Mouse (Mus musculus): ENCODE measurements around the gene Tmem40. TPM values are rescaled to one million over a fixed set of nuclear protein-coding genes. Genes with fewer than 3 reads are reported as not detected.

The Tmem40 gene
- polyA plus RNA-seq, 1 experiment from 2014 or later: 1.8 TPM

GRCm38 (mm10) chr6:115698699-115699098, 63.5 kb downstream of the Tmem40 start:
- Histone ChIP-seq H3K4me1 (no peaks in the 10 kb centered on the region), H3K4me3 (replicated peaks) (no peak overlapping the region), H3K9me3 (replicated peaks) (no peaks in the 10 kb centered on the region), H3K4me2 (no peak overlapping the region), H3K9ac (replicated peaks) (no peak overlapping the region), H3K36me3 (no peaks in the 10 kb centered on the region), H3K27ac (replicated peaks) (no peak overlapping the region), H3K27me3 (replicated peaks) (no peaks in the 10 kb centered on the region)
- WGBS: 89% methylated on average over 4 of the region's 4 CpGs
- ATAC-seq (ENCODE audit: low FRiP score): no peak

- Histone ChIP-seq H3K4me2 (no peak overlapping the region), H3K4me3 (replicated peaks) (no peak overlapping the region), H3K27me3 (replicated peaks) (no peaks in the 10 kb centered on the region), H3K36me3 (no peaks in the 10 kb centered on the region), H3K27ac (replicated peaks) (no peak overlapping the region), H3K9ac (replicated peaks) (no peak overlapping the region), H3K9me3 (replicated peaks) (no peaks in the 10 kb centered on the region), H3K4me1 (no peaks in the 10 kb centered on the region)
- ATAC-seq (ENCODE audit: low FRiP score): no peak
- 36% methylated on average over 17 of the region's 17 CpGs for WGBS
These were observed 64.3 kb downstream of the Tmem40 start for GRCm38 (mm10) chr6:115697739-115698558.

GRCm38 (mm10) chr6:115696707-115697215, 65.4 kb downstream of the Tmem40 start:
- Histone ChIP-seq H3K4me3 (replicated peaks) (no peak overlapping the region), H3K9me3 (replicated peaks) (no peaks in the 10 kb centered on the region), H3K27ac (replicated peaks) (no peak overlapping the region), H3K27me3 (replicated peaks) (no peaks in the 10 kb centered on the region), H3K36me3 (no peaks in the 10 kb centered on the region), H3K4me1 (no peaks in the 10 kb centered on the region), H3K4me2 (no peak overlapping the region), H3K9ac (replicated peaks) (no peak overlapping the region)
- WGBS: 87% methylated on average over 7 of the region's 7 CpGs
- ATAC-seq (ENCODE audit: low FRiP score): no peak

- H3K9ac ChIP-seq (replicated peaks): no peak overlapping the region
- H3K4me1 ChIP-seq: no peaks in the 10 kb centered on the region
- WGBS: 62% methylated on average over 7 of the region's 7 CpGs
- H3K4me3 ChIP-seq (replicated peaks): no peak overlapping the region
- H3K27ac ChIP-seq (replicated peaks): no peak overlapping the region
- H3K9me3 ChIP-seq (replicated peaks): no peaks in the 10 kb centered on the region
- no peaks in the 10 kb centered on the region for H3K27me3 ChIP-seq (replicated peaks)
- no peaks in the 10 kb centered on the region for H3K36me3 ChIP-seq
- H3K4me2 ChIP-seq: no peak overlapping the region
- no peak for ATAC-seq (ENCODE audit: low FRiP score)
These were observed 67.1 kb downstream of the Tmem40 start for GRCm38 (mm10) chr6:115695124-115695523.

GRCm38 (mm10) chr6:115694441-115694842, 67.8 kb downstream of the Tmem40 start:
- WGBS: 56% methylated on average over 9 of the region's 9 CpGs
- Histone ChIP-seq H3K36me3 (no peaks in the 10 kb centered on the region), H3K27ac (replicated peaks) (no peak overlapping the region), H3K9ac (replicated peaks) (no peak overlapping the region), H3K4me3 (replicated peaks) (no peak overlapping the region), H3K27me3 (replicated peaks) (no peaks in the 10 kb centered on the region), H3K4me2 (no peak overlapping the region), H3K4me1 (no peaks in the 10 kb centered on the region), H3K9me3 (replicated peaks) (no peaks in the 10 kb centered on the region)
- ATAC-seq (ENCODE audit: low FRiP score): no peak

GRCm38 (mm10) chr6:115692963-115693730, 69.1 kb downstream of the Tmem40 start:
- no peaks in the 10 kb centered on the region for H3K9me3 ChIP-seq (replicated peaks)
- H3K4me1 ChIP-seq: no peaks in the 10 kb centered on the region
- H3K4me3 ChIP-seq (replicated peaks): no peak overlapping the region
- H3K36me3 ChIP-seq: no peaks in the 10 kb centered on the region
- H3K4me2 ChIP-seq: no peak overlapping the region
- no peak overlapping the region for H3K27ac ChIP-seq (replicated peaks)
- no peaks in the 10 kb centered on the region for H3K27me3 ChIP-seq (replicated peaks)
- 73% methylated on average over 5 of the region's 5 CpGs for WGBS
- no peak for ATAC-seq (ENCODE audit: low FRiP score)
- H3K9ac ChIP-seq (replicated peaks): no peak overlapping the region

- no peak overlapping the region for H3K4me3 ChIP-seq (replicated peaks)
- WGBS: 58% methylated on average over 9 of the region's 9 CpGs
- H3K4me2 ChIP-seq: no peak overlapping the region
- H3K9me3 ChIP-seq (replicated peaks): no peaks in the 10 kb centered on the region
- H3K27me3 ChIP-seq (replicated peaks): no peaks in the 10 kb centered on the region
- no peak overlapping the region for H3K27ac ChIP-seq (replicated peaks)
- no peaks in the 10 kb centered on the region for H3K4me1 ChIP-seq
- H3K9ac ChIP-seq (replicated peaks): no peak overlapping the region
- ATAC-seq (ENCODE audit: low FRiP score): no peak
- H3K36me3 ChIP-seq: no peaks in the 10 kb centered on the region
These were observed 69.9 kb downstream of the Tmem40 start for GRCm38 (mm10) chr6:115692163-115692950.

DNA sequence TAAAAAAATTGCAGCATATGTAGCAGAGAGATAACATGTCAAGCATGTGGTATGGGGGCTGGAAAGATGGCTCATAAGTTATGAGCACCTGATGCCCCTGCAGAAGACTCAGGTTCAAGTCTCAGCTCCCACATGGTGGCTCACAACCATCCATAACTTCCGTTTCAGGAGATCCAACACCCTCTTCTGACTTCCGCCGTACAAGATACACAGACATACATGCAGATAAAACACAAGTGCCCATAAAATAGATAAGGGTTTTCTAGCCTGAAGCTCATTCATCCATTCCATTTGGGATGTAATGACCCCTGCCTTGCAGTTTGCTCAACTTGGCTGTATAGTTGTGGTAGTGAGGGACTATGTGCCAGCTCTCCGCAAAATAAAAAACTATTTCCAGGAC, 72.1 kb downstream of the Tmem40 start:
- 90% methylated on average over 4 of the region's 4 CpGs for WGBS
- Histone ChIP-seq H3K9ac (replicated peaks) (no peak overlapping the region), H3K27ac (replicated peaks) (no peak overlapping the region), H3K4me2 (no peak overlapping the region), H3K9me3 (replicated peaks) (no peaks in the 10 kb centered on the region), H3K27me3 (replicated peaks) (no peaks in the 10 kb centered on the region), H3K4me3 (replicated peaks) (no peak overlapping the region), H3K36me3 (no peaks in the 10 kb centered on the region), H3K4me1 (no peaks in the 10 kb centered on the region)
- no peak for ATAC-seq (ENCODE audit: low FRiP score)

GRCm38 (mm10) chr6:115688589-115688988, 73.6 kb downstream of the Tmem40 start:
- no peaks in the 10 kb centered on the region for H3K9me3 ChIP-seq (replicated peaks)
- no peak overlapping the region for H3K4me3 ChIP-seq (replicated peaks)
- ATAC-seq (ENCODE audit: low FRiP score): no peak
- no peaks in the 10 kb centered on the region for H3K36me3 ChIP-seq
- H3K27me3 ChIP-seq (replicated peaks): no peaks in the 10 kb centered on the region
- no peaks in the 10 kb centered on the region for H3K4me1 ChIP-seq
- H3K27ac ChIP-seq (replicated peaks): no peak overlapping the region
- 90% methylated on average over 4 of the region's 4 CpGs for WGBS
- no peak overlapping the region for H3K9ac ChIP-seq (replicated peaks)
- no peak overlapping the region for H3K4me2 ChIP-seq

DNA sequence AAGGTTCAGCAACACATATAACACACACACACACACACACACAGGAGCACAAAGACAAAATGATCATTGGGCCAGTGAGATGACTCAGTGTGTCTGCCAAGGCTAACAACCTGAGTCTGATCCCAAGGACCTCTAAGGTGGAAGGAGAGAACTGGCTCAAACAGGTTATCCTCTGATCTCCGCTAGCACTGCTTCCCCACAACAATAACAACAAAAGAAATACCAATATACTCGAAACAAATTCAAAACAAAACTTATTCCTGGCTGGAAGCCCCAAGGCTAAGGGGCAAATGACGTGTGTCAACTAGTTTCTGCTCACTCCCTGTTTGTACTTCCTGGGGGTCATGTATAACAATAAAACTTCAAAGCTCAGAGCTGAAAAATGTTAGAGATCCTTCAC, 74.5 kb downstream of the Tmem40 start:
- H3K4me2 ChIP-seq: no peak overlapping the region
- no peak overlapping the region for H3K9ac ChIP-seq (replicated peaks)
- no peaks in the 10 kb centered on the region for H3K9me3 ChIP-seq (replicated peaks)
- ATAC-seq (ENCODE audit: low FRiP score): no peak
- no peaks in the 10 kb centered on the region for H3K27me3 ChIP-seq (replicated peaks)
- H3K4me1 ChIP-seq: no peaks in the 10 kb centered on the region
- WGBS: 64% methylated on average over 3 of the region's 3 CpGs
- H3K36me3 ChIP-seq: no peaks in the 10 kb centered on the region
- H3K4me3 ChIP-seq (replicated peaks): no peak overlapping the region
- H3K27ac ChIP-seq (replicated peaks): no peak overlapping the region

DNA sequence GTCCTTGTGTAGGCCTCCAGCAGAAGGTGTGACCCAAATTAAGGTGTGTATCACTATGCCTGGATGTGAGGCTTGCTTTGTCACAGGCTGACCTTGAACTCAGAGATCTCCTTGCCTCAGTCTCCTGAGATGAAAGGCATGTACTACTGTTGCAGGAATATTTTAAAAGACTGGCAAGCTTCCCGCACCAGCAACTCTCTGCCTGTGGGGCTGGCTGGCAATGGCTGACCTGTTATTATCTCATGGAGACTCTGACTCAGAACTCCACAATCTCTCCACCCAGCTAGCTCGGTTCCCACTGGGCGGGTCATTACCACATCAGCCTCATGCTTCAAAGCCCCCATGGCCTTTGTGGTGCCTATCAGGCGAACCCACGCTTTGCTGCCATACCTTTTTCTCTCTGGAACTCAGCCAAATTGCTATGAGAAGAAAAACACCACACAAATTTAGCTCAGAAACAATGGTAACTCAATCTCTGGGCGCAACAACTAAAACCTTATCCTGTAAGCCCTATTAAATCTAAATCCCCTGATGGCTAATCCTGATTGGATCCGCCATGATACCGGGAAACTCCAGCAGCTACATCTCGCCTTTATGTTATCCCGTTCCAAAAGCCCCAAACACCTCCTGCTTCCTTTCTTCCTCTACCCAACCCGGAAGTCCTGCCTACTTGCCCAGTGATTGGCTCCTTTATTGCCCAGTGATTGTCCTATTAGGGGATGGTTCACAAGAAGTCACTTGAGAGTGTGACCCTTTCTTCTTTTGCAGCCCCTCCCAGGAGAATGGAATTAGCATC, 77.2 kb downstream of the Tmem40 start:
- Histone ChIP-seq H3K27ac (replicated peaks) (no peak overlapping the region), H3K4me1 (no peaks in the 10 kb centered on the region), H3K27me3 (replicated peaks) (no peaks in the 10 kb centered on the region), H3K4me2 (no peak overlapping the region; the same call in 1 of the 2 replicates), H3K9me3 (replicated peaks) (no peaks in the 10 kb centered on the region), H3K4me3 (replicated peaks) (no peak overlapping the region), H3K36me3 (no peaks in the 10 kb centered on the region), H3K9ac (replicated peaks) (no peak overlapping the region)
- 64% methylated on average over 11 of the region's 11 CpGs for WGBS
- no peak for ATAC-seq (ENCODE audit: low FRiP score)
